Comparison of ENCODE assay signal across 9 mouse cellular contexts in genomic region chr13:73502719-73503118, GRCm38 (mm10). TPM values are rescaled to one million over a fixed set of nuclear protein-coding genes. Genes with fewer than 3 reads are reported as not detected.
DNase-seq lines count a peak whose midpoint lies in the region; ATAC-seq and TF ChIP-seq lines count a peak whose summit lies in the region.
"Had no signal": no experiment of that assay in that cellular context is flagged by ENCODE, and none has a peak within 500 bp of the region (broad histone marks: within the 10 kb centered on the region; RNA-seq: fewer than 3 reads in every experiment).

No protein-coding gene starts in this region.

- no peak for TF ChIP-seq POLR2A in cortical plate, adult 2 months (IDR thresholded peaks at IDR 0.05; ENCODE audit: extremely low read depth, insufficient read depth, low read length)

- no peaks in the 10 kb centered on the region for H3K27me3 ChIP-seq in midbrain, embryonic 11.5 days (ENCODE audit: control insufficient read depth, insufficient read depth, low read length)
- H3K27me3 ChIP-seq in midbrain, embryonic 15.5 days (replicated peaks) = no peaks in the 10 kb centered on the region
- H3K27me3 ChIP-seq: neural tube, embryonic 13.5 days had no signal

- ATAC-seq in midbrain, embryonic 11.5 days (ENCODE audit: low FRiP score) = no peak
- ATAC-seq in midbrain, embryonic 15.5 days (replicated peaks) = no peak

- no peak overlapping the region for H3K4me3 ChIP-seq in midbrain, embryonic 11.5 days (ENCODE audit: low read depth, low read length)
- no peak overlapping the region for H3K4me3 ChIP-seq in midbrain, embryonic 15.5 days
- no peak overlapping the region for H3K4me3 ChIP-seq in cortical plate, adult 2 months (ENCODE audit: insufficient read depth, low read length)
- H3K4me3 ChIP-seq: neural tube, embryonic 13.5 days had no signal

- H3K9me3 ChIP-seq in midbrain, embryonic 11.5 days (ENCODE audit: control insufficient read depth, low read length) = no peaks in the 10 kb centered on the region
- H3K9me3 ChIP-seq in midbrain, embryonic 15.5 days = no peaks in the 10 kb centered on the region
- H3K9me3 ChIP-seq: neural tube, embryonic 13.5 days had no signal

- no peak overlapping the region for H3K9ac ChIP-seq in midbrain, embryonic 11.5 days (ENCODE audit: low read length)
- H3K9ac ChIP-seq in midbrain, embryonic 15.5 days = no peak overlapping the region
- H3K9ac ChIP-seq: neural tube, embryonic 13.5 days had no signal

- DNase-seq in cerebellum, postnatal 10 days = peak; percentile 52 to 58
- DNase-seq in cerebellum, adult 8-10 months = no peak
- DNase-seq in midbrain, embryonic 11.5 days (ENCODE audit: low spot score, missing footprints) = peak; percentile 87
- DNase-seq in retina, postnatal 7 days (ENCODE audit: low read depth, low spot score) = peak; percentile 17
- no peak for DNase-seq in layer of hippocampus, postnatal 10 days (ENCODE audit: low spot score in 2 of 2)
- DNase-seq in left cerebral cortex, postnatal 14 days (ENCODE audit: low spot score in 2 of 2) = no peak

- H3K4me1 ChIP-seq in midbrain, embryonic 11.5 days (ENCODE audit: control insufficient read depth, insufficient read depth, low read length) = no peaks in the 10 kb centered on the region
- no peaks in the 10 kb centered on the region for H3K4me1 ChIP-seq in midbrain, embryonic 15.5 days
- H3K4me1 ChIP-seq in cortical plate, adult 2 months (ENCODE audit: control insufficient read depth, insufficient read depth, low read length) = no peaks in the 10 kb centered on the region

- H3K4me2 ChIP-seq in midbrain, embryonic 11.5 days = no peak overlapping the region
- no peak overlapping the region for H3K4me2 ChIP-seq in midbrain, embryonic 15.5 days
- H3K4me2 ChIP-seq: neural tube, embryonic 13.5 days had no signal

- H3K36me3 ChIP-seq in midbrain, embryonic 11.5 days (ENCODE audit: control insufficient read depth, insufficient read depth, low read length) = peaks cover 13% of the 10 kb centered on the region; the same call in 1 of the 2 replicates
- H3K36me3 ChIP-seq in midbrain, embryonic 15.5 days (replicated peaks) = peaks cover 15% of the 10 kb centered on the region; the same call in 1 of the 2 replicates

- H3K27ac ChIP-seq in midbrain, embryonic 11.5 days (ENCODE audit: low read depth, low read length) = no peak overlapping the region
- no peak overlapping the region for H3K27ac ChIP-seq in midbrain, embryonic 15.5 days
- no peak overlapping the region for H3K27ac ChIP-seq in cortical plate, adult 2 months (ENCODE audit: insufficient read depth, low read length)
- H3K27ac ChIP-seq: neural tube, embryonic 13.5 days had no signal

- WGBS in midbrain, embryonic 11.5 days = 83% methylated on average over 2 of the region's 2 CpGs
- WGBS in midbrain, embryonic 15.5 days = 63% methylated on average over 2 of the region's 2 CpGs

- TF ChIP-seq CTCF in cortical plate, adult 2 months (IDR thresholded peaks at IDR 0.05; ENCODE audit: extremely low read depth, insufficient read depth, low read length) = peak; percentile 32

- intact Hi-C loops in left cerebral cortex, postnatal 14 days (cut with DNase I) = no loop called here

RNA-seq across cellular contexts. Expression of gene Slc6a3, which starts 33.8 kb away (rescaled TPM):
- polyA plus RNA-seq in midbrain, embryonic 11.5 days (2014; fragmentation: Nextera tagmentation; extraction: Ambion mirVana) = 0.11 and 0.30 TPM in 2 replicates
- 10.9 and 13.3 TPM in 2 replicates for polyA plus RNA-seq in midbrain, embryonic 15.5 days (2015; fragmentation: Nextera tagmentation; extraction: Ambion mirVana)
- 0.04 and 0.08 TPM in 2 replicates for polyA plus RNA-seq in cortical plate, adult 2 months (2012; rRNA removed)
- under 1 TPM; 0.30 to 0.56 TPM for total RNA-seq in layer of hippocampus, postnatal 10 days (2021)
- under 1 TPM in 1 of 2 experiments, not detected in 1; 0.25 TPM for total RNA-seq in left cerebral cortex, postnatal 14 days (2021)

RNA-seq across cellular contexts. Expression of gene Lpcat1, which starts 35.7 kb away (rescaled TPM):
- polyA plus RNA-seq in midbrain, embryonic 11.5 days (2014; fragmentation: Nextera tagmentation; extraction: Ambion mirVana) = 52.0 and 53.5 TPM in 2 replicates
- 64.4 and 66.7 TPM in 2 replicates for polyA plus RNA-seq in midbrain, embryonic 15.5 days (2015; fragmentation: Nextera tagmentation; extraction: Ambion mirVana)
- polyA plus RNA-seq in cortical plate, adult 2 months (2012; rRNA removed) = 39.6 and 48.5 TPM in 2 replicates
- total RNA-seq in layer of hippocampus, postnatal 10 days (2021) = 10 to 100 TPM; 75.5 to 77.8 TPM
- 10 to 100 TPM; 48.8 to 53.3 TPM for total RNA-seq in left cerebral cortex, postnatal 14 days (2021)

Comparison
In these comparisons a context has a peak if more than half of its experiments do, and no peak if none do; other contexts are left out.
1. DNase-seq: peak in cerebellum, postnatal 10 days (2 of 2), midbrain, embryonic 11.5 days (single experiment) and retina, postnatal 7 days (single experiment); none in cerebellum, adult 8-10 months (single experiment), layer of hippocampus, postnatal 10 days (0 of 2) and left cerebral cortex, postnatal 14 days (0 of 2).